Mouse (Mus musculus): ENCODE data around the gene Taar2. TPM values are rescaled to one million over a fixed set of nuclear protein-coding genes. Genes with fewer than 3 reads are reported as not detected.

Taar2 gene
- total RNA-seq, 2 experiments from 2014 or later, result not detected

GRCm38 (mm10) chr10:23978901-23979705, 40.7 kb downstream of the Taar2 start:
- DNase-seq (ENCODE audit: low spot score), result peak; percentile 51

- DNase-seq (ENCODE audit: low spot score), result no peak
Observed at GRCm38 (mm10) chr10:23985546-23985945, 47.2 kb downstream of the Taar2 start, which contains the start of gene Taar6. Gene Taar6 (minus strand): TSS chr10:23985646.

GRCm38 (mm10) chr10:23986419-23986818, 48.0 kb downstream of the Taar2 start:
- DNase-seq (ENCODE audit: low spot score), result no peak

Other genes starting within 250 kb of the Taar2 start
- 100 to 1,000 TPM; 183 to 193 TPM for gene Rps12, start 151.3 kb upstream of the Taar2 start, total RNA-seq (2021)
- 1 to 10 TPM; 4.2 to 7.3 TPM for gene Slc18b1, start 141.6 kb upstream of the Taar2 start, total RNA-seq (2021)
- under 1 TPM in 1 of 2 experiments, not detected in 1; 0.25 TPM for gene Vnn3, start 87.1 kb upstream of the Taar2 start, total RNA-seq (2021)
- under 1 TPM; 0.09 to 0.11 TPM for gene Vnn1, start 43.9 kb upstream of the Taar2 start, total RNA-seq (2021)
- gene Taar1, start 18.2 kb upstream of the Taar2 start, total RNA-seq (2021), result not detected
- not detected for gene Taar3, start 11.0 kb downstream of the Taar2 start, total RNA-seq (2021)
- gene Taar4, start 21.9 kb downstream of the Taar2 start, total RNA-seq (2021), result not detected
- not detected for gene Taar5, start 32.1 kb downstream of the Taar2 start, total RNA-seq (2021)
- not detected for gene Taar6, start 47.1 kb downstream of the Taar2 start, total RNA-seq (2021)
- gene Taar7a, start 54.9 kb downstream of the Taar2 start, total RNA-seq (2021), result not detected
- not detected for gene Taar7b, start 61.4 kb downstream of the Taar2 start, total RNA-seq (2021)
- not detected for gene Taar7d, start 88.7 kb downstream of the Taar2 start, total RNA-seq (2021)
- gene Taar7e, start 99.0 kb downstream of the Taar2 start, total RNA-seq (2021), result not detected
- not detected for gene Taar7f, start 110.9 kb downstream of the Taar2 start, total RNA-seq (2021)
- gene Taar8a, start 137.9 kb downstream of the Taar2 start, total RNA-seq (2021), result not detected
- not detected for gene Taar8b, start 153.7 kb downstream of the Taar2 start, total RNA-seq (2021)
- not detected for gene Taar8c, start 163.3 kb downstream of the Taar2 start, total RNA-seq (2021)
- gene Taar9, start 171.0 kb downstream of the Taar2 start, total RNA-seq (2021), result not detected
- 10 to 100 TPM; 21.6 to 25.9 TPM for gene Stx7, start 210.7 kb downstream of the Taar2 start, total RNA-seq (2021)